Mouse (Mus musculus) gastrocnemius, postnatal 25 days (tissue): Measurements from ENCODE around the gene Gpr146. TPM values are rescaled to one million over a fixed set of nuclear protein-coding genes. Genes with fewer than 3 reads are reported as not detected.

Experiments used
- DNase-seq: peaks from one replicate; pipeline ENCODE4 v3.0.0; 2022
- microRNA-seq, 2 experiments: library from miRNA; unstranded; fragments of <30 nt; microRNA quantifications; one replicate each; pipeline ENCODE4 v1.2.0; 2021; ENCODE audit warnings: borderline replicate concordance in 2 of 2
- total RNA-seq, 2 experiments: library from RNA; stranded (reverse); gene quantifications; 1 replicate in 1 of 2; 2 replicates in 1 of 2; pipeline ENCODE4 v1.2.3; 2021

Gene Gpr146
- total RNA-seq, 2 experiments from 2014 or later: 23.5 to 23.6 TPM

- DNase-seq: no peak
Observed at GRCm38 (mm10) chr5:139429818-139430341, 52.4 kb downstream of the Gpr146 start.

GRCm38 (mm10) chr5:139432333-139432732 lies 54.8 kb downstream of the Gpr146 start:
- no peak for DNase-seq

- no peak for DNase-seq
Observed at GRCm38 (mm10) chr5:139432747-139433508, 55.4 kb downstream of the Gpr146 start.

DNA sequence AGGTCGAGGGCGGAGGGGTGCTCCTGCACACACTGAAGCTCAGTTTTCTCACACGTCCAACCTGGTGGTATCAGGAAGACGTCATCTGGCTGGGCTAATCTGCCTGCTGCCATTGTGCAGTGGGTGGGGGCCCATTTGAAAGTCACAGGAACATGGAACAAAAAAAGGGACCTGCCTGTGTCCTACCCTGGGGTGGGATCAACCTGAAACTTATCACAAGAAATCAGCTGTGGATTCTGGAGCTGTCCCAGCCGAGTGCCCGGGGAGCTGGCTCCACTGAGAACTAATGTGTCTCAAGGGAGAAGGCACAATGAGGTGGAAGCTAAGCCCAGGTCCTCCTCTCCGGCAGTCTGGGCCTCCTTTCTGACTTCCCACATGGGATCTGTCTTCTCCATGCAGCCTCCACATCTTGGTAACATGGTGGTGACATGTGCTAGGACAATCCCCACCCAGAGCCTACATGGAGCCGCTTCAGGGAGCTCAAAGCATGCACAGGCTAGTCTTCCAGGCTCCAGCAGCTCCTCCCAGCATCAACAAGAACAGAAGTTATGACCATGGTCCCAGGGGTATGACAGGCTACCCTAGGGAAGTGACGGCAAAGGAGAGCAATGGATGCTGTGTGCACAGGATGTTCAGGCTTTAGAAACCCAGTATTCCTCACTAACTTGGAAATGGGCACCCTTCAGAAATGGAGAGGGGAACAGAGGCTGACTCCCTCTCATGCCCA lies 56.5 kb downstream of the Gpr146 start:
- DNase-seq: no peak

DNA sequence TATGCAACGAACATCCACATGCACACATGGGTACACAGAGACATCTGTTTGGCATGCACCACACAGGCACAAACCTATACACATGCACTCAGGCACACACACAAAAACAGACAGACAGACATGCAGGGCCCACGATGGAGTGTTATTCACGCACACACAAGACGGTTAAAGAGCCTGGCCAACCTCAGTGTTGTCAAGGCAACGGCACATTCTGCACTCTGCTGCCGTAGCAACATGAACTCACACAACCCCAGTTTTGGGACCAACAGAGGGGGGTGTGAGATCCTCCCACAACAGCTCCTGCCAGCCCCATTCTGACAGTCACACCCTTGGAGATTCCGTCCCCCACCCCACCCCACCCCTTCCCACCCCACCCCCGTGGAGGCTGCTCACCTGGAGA lies 57.4 kb downstream of the Gpr146 start:
- peak; percentile 55 for DNase-seq

DNA sequence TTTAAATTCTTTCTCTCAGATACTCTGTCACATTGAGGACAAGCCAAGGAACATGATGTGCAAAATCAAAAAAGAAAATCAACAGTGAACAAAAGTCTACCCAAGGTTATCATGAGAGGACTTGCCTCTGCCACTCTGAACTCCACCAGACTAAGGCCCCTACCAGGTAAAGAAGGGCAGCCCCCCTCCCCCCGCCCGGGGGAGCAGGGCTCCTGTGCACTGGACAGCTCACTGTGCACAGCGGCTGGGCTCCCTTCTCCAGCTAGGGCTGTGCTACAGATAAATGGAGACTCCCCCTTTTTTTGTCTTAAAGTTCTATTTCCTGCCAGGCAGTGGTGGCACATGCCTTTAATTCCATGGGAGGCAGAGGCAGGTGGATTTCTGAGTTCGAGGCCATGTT lies 60.3 kb downstream of the Gpr146 start:
- DNase-seq: no peak

DNA sequence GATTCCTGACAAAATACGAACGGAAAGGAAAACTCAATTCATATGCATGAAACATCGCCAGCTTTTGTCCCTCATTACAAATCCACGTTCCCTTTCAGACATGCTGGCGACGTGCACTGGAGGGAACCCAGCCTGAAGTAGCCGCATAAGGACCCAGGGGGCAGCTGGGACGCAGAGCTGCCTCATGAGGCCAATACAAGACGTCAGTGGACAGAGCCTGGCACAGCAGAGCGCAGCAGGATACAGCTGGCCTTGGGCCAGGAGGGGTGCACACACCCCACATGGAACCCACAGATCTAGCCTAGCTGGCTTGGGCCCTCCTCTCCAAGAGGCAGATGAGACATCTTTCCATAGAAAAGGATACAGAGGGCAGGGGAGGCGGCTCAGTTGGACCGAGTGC lies 60.9 kb downstream of the Gpr146 start:
- DNase-seq: no peak

DNA sequence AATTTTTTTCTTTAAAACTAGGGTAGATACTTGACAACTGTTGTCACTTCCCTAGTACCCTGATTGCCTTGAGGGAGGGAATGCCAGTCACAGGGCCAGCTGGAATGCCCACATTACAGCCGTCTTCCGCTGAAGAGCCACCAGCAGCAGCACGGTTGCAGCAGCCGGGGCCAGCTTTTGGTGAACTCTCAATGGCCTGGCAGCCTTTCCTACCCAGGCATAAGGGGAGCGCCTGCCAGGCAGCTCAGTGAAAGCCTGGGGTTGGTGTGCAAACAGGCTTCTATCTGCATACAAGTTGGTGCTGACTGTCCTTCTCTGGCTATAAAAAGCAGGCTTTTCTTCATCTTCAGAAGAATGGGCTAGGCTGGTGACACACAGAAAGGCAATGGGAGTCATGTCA lies 63.0 kb downstream of the Gpr146 start:
- no peak for DNase-seq

GRCm38 (mm10) chr5:139440926-139441725 lies 63.6 kb downstream of the Gpr146 start:
- no peak for DNase-seq

- DNase-seq: no peak
Observed at GRCm38 (mm10) chr5:139441726-139442018, 64.2 kb downstream of the Gpr146 start.

DNA sequence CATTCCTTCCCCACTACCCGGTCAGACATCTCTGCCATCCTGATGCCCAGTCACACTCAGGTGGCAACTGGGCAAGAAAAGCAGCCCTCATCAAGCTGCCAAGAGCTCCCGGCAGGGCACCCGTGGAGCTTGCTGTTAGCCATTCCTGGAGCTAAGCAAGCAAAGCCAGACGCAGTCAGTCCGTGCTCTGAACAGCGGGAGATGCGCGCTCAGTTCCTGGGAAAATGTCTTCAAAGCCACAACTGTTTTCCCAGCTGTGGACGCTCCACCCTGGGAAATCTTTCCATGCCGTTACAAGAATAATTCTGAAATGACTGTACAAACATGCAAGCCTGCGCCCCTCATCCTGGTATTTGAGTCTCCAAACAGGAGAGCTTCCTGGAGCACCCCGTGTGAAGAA lies 64.9 kb downstream of the Gpr146 start:
- no peak for DNase-seq

- no peak for DNase-seq
Observed at GRCm38 (mm10) chr5:139442962-139443361, 65.5 kb downstream of the Gpr146 start.

- no peak for DNase-seq
Observed at GRCm38 (mm10) chr5:139445258-139445657, 67.8 kb downstream of the Gpr146 start.

Small RNAs within 50 kb of the gene (microRNA-seq; reads per million reads assigned to microRNA genes)
- gene Mir339: 50.8 to 177 reads per million in 2 experiments

Other genes with a start within 250 kb of the Gpr146 start
- 1 to 10 TPM in 1 of 2 experiments, under 1 TPM in 1; 0.91 to 1.3 TPM for gene Prkar1b, start 227.7 kb upstream of the Gpr146 start, total RNA-seq
- 10 to 100 TPM; 11.9 to 12.1 TPM for gene Dnaaf5, start 227.5 kb upstream of the Gpr146 start, total RNA-seq
- gene Sun1, start 177.1 kb upstream of the Gpr146 start, total RNA-seq: 10 to 100 TPM; 33.2 to 35.6 TPM
- gene Get4, start 125.4 kb upstream of the Gpr146 start, total RNA-seq: 10 to 100 TPM; 28.7 to 30.3 TPM
- gene Adap1, start 52.1 kb upstream of the Gpr146 start, total RNA-seq: 1 to 10 TPM; 1.1 to 1.4 TPM
- gene Cox19, start 26.3 kb upstream of the Gpr146 start, total RNA-seq: 10 to 100 TPM; 74.4 to 86.5 TPM
- not detected for gene Cyp2w1, start 25.1 kb upstream of the Gpr146 start, total RNA-seq
- under 1 TPM; 0.32 to 0.61 TPM for gene C130050O18Rik, start 27.6 kb downstream of the Gpr146 start, total RNA-seq
- 1 to 10 TPM in 1 of 2 experiments, under 1 TPM in 1; 0.82 to 1.6 TPM for gene Gper1, start 45.5 kb downstream of the Gpr146 start, total RNA-seq
- 1 to 10 TPM; 7.8 to 8.0 TPM for gene 3110082I17Rik, start 82.8 kb downstream of the Gpr146 start, total RNA-seq
- gene Zfand2a, start 106.9 kb downstream of the Gpr146 start, total RNA-seq: 1 to 10 TPM; 7.3 to 8.2 TPM
- gene Uncx, start 165.8 kb downstream of the Gpr146 start, total RNA-seq: not detected